ENCODE assay signal across 8 mouse cellular contexts in the genomic region with DNA sequence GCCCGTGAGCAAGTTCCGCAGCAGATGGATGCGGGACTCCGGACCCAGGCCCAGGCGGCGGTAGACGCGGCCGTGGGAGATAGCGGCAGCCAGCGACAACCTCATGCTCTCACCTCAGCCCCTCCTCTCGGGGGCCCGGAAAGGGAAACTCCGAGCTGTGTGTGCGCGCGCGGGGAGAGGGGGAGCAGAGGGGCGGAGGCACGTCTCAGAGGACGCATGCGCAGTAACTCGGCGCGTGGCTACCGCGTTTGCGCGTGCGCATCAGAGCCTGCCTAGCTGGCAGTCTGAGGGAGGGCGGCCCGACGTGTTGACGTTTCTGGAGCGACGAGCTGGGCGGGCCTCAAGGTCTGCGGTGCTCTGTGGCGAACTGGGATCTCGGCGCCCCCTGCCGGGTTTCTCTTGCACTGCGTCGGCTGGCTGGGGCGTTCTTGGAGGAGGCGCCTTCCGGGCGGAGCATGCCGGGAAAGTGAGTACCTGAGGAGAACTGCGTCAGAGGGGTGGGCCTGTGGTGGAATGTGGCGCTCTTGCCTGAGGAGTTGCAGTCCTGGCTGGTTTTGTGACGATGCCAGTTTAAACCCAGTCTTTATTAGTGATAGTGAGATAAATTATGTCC. TPM values are rescaled to one million over a fixed set of nuclear protein-coding genes. Genes with fewer than 3 reads are reported as not detected.
DNase-seq lines count a peak whose midpoint lies in the region; ATAC-seq lines count a peak whose summit lies in the region.

A gene (minus strand): TSS at position 223 of the 613 bp plus-strand sequence.

- peak within 1 kb of the TSS; percentile 53 for H3K4me2 ChIP-seq in intestine, embryonic 14.5 days (ENCODE audit: low read length)

- peak; percentile 97 for ATAC-seq in intestine, embryonic 14.5 days (replicated peaks; ENCODE audit: low FRiP score, low TSS enrichment, low read depth)

- WGBS in intestine, embryonic 14.5 days = under 1% methylated on average over 45 of the region's 52 CpGs

- peak within 1 kb of the TSS; percentile 83 for H3K27ac ChIP-seq in intestine, embryonic 14.5 days (ENCODE audit: low read depth)

- H3K27me3 ChIP-seq in intestine, embryonic 14.5 days (replicated peaks; ENCODE audit: control insufficient read depth, insufficient read depth, low read length) = no peaks in the 10 kb centered on the region

- H3K4me3 ChIP-seq in intestine, embryonic 14.5 days (ENCODE audit: low read depth, low read length) = peak within 1 kb of the TSS; percentile 69

- intact Hi-C loops in left cerebral cortex, postnatal 14 days (cut with DNase I) = loop anchor here (1.0 to 5.0 kb wide), 3 partner anchors 74 to 159 kb away; a partner anchor contains a TSS

- peak; percentile 99 to 100 for DNase-seq in adrenal gland, adult 18-20 months (ENCODE audit: low spot score in 2 of 2)
- DNase-seq in embryo, embryonic 11 days = peak; percentile 99
- peak; percentile 100 for DNase-seq in gastrocnemius, postnatal 25 days
- peak; percentile 100 for DNase-seq in intestine, embryonic 14.5 days (ENCODE audit: low spot score)
- DNase-seq in left cerebral cortex, postnatal 14 days (ENCODE audit: low spot score in 2 of 2) = peak; percentile 100
- DNase-seq in mesoderm, embryonic 11.5 days (ENCODE audit: low read depth, low spot score) = peak; percentile 99
- DNase-seq in right cerebral cortex, postnatal 36 days (ENCODE audit: low spot score in 2 of 2) = peak; percentile 100
- DNase-seq in yolk sac, embryonic 10.5 days (ENCODE audit: low spot score) = peak; percentile 100

- peak within 1 kb of the TSS; percentile 81 for H3K9ac ChIP-seq in intestine, embryonic 14.5 days (ENCODE audit: low read length)

- peaks cover 7% of the 10 kb centered on the region; the same call in 1 of the 2 replicates for H3K4me1 ChIP-seq in intestine, embryonic 14.5 days (replicated peaks; ENCODE audit: control insufficient read depth, insufficient read depth, low read length)

- no peaks in the 10 kb centered on the region for H3K9me3 ChIP-seq in intestine, embryonic 14.5 days (ENCODE audit: control insufficient read depth, low read length)

- H3K36me3 ChIP-seq in intestine, embryonic 14.5 days (ENCODE audit: control insufficient read depth, insufficient read depth, low read length) = peaks cover 26% of the 10 kb centered on the region

RNA-seq across cellular contexts. Expression of the gene that starts here (rescaled TPM):
- total RNA-seq in adrenal gland, adult 18-20 months (2021) = 100 to 1,000 TPM; 155 to 199 TPM
- 100 to 1,000 TPM in 1 of 2 experiments, 10 to 100 TPM in 1; 98.2 to 104 TPM for total RNA-seq in gastrocnemius, postnatal 25 days (2021)
- 379 and 393 TPM in 2 replicates for polyA plus RNA-seq in intestine, embryonic 14.5 days (2014; fragmentation: Nextera tagmentation; extraction: Ambion mirVana)
- total RNA-seq in left cerebral cortex, postnatal 14 days (2021) = 100 to 1,000 TPM; 115 to 117 TPM

Comparison
In these comparisons a context has a peak if more than half of its experiments do, and no peak if none do; other contexts are left out.
1. Peak in every context shown above with its lines: DNase-seq, ATAC-seq, H3K4me3 ChIP-seq and H3K27ac ChIP-seq.